Mouse (Mus musculus): ENCODE results near the gene Fam186a. TPM values are rescaled to one million over a fixed set of nuclear protein-coding genes. Genes with fewer than 3 reads are reported as not detected.

Fam186a gene
- total and polyA plus RNA-seq, 2 experiments from 2014 or later = 0.47 TPM; not detected in 1

- WGBS = 4% methylated on average over 30 of the region's 30 CpGs
- peak overlapping the region; percentile 48; the same call in 1 of the 2 replicates for H3K27ac ChIP-seq
Observed at GRCm38 (mm10) chr15:99874612-99875333, 92.1 kb downstream of the Fam186a start.

GRCm38 (mm10) chr15:99872543-99872942 is 94.3 kb downstream of the Fam186a start:
- H3K36me3 ChIP-seq (ENCODE audit: insufficient read depth, low read length) = no peaks in the 10 kb centered on the region
- H3K4me2 ChIP-seq (ENCODE audit: low read depth, low read length) = no peak overlapping the region
- H3K4me1 ChIP-seq (ENCODE audit: insufficient read depth, low read length) = peaks cover 7% of the 10 kb centered on the region; the same call in 1 of the 2 replicates
- WGBS = 77% methylated on average over 3 of the region's 3 CpGs
- no peak overlapping the region for H3K27ac ChIP-seq
- no peak for DNase-seq (ENCODE audit: low spot score)
- ATAC-seq = no peak
- no peak overlapping the region for H3K9ac ChIP-seq (replicated peaks; ENCODE audit: low read length)
- no peak overlapping the region for H3K4me3 ChIP-seq (ENCODE audit: low read length)
- TF ChIP-seq CTCF (IDR thresholded peaks at IDR 0.05; ENCODE audit: low read depth) = no peak
- H3K9me3 ChIP-seq (ENCODE audit: low read length) = no peaks in the 10 kb centered on the region
- H3K27me3 ChIP-seq (ENCODE audit: insufficient read depth, low read length) = no peaks in the 10 kb centered on the region

More at GRCm38 (mm10) chr15:99874612-99875333, 92.1 kb downstream of the Fam186a start:
- TF ChIP-seq CTCF (IDR thresholded peaks at IDR 0.05; ENCODE audit: low read depth) = no peak
- H3K27me3 ChIP-seq (ENCODE audit: insufficient read depth, low read length) = no peaks in the 10 kb centered on the region
- peak overlapping the region; percentile 57 for H3K9ac ChIP-seq (replicated peaks; ENCODE audit: low read length)
- peak overlapping the region; percentile 91 for H3K4me2 ChIP-seq (ENCODE audit: low read depth, low read length)
- H3K4me3 ChIP-seq (ENCODE audit: low read length) = peak overlapping the region; percentile 81
- no peaks in the 10 kb centered on the region for H3K36me3 ChIP-seq (ENCODE audit: insufficient read depth, low read length)
- H3K4me1 ChIP-seq (ENCODE audit: insufficient read depth, low read length) = peaks cover 7% of the 10 kb centered on the region; the same call in 1 of the 2 replicates
- H3K9me3 ChIP-seq (ENCODE audit: low read length) = no peaks in the 10 kb centered on the region
- ATAC-seq (peak; percentile 21; the same call in 1 of the 2 replicates), DNase-seq (ENCODE audit: low spot score) (peak; percentile 30)

Other genes with a start within 250 kb of the Fam186a start
- gene Gpd1, start 249.5 kb downstream of the Fam186a start, total RNA-seq (2014; rRNA removed) = 2.8 and 3.7 TPM in 2 replicates
- gene Gpd1, start 249.5 kb downstream of the Fam186a start, polyA plus RNA-seq (2015; fragmentation: Nextera tagmentation; extraction: Ambion mirVana) = 2.5 TPM in 2 replicates
- gene Cox14, start 241.4 kb downstream of the Fam186a start, total RNA-seq (2014; rRNA removed) = 61.2 and 101 TPM in 2 replicates
- gene Cox14, start 241.4 kb downstream of the Fam186a start, polyA plus RNA-seq (2015; fragmentation: Nextera tagmentation; extraction: Ambion mirVana) = 201 and 202 TPM in 2 replicates
- 92.8 and 105 TPM in 2 replicates for gene Cers5, start 194.2 kb downstream of the Fam186a start, total RNA-seq (2014; rRNA removed)
- 73.0 and 73.9 TPM in 2 replicates for gene Cers5, start 194.2 kb downstream of the Fam186a start, polyA plus RNA-seq (2015; fragmentation: Nextera tagmentation; extraction: Ambion mirVana)
- 5.8 and 6.9 TPM in 2 replicates for gene Lima1, start 91.6 kb downstream of the Fam186a start, total RNA-seq (2014; rRNA removed)
- 8.0 and 10.4 TPM in 2 replicates for gene Lima1, start 91.6 kb downstream of the Fam186a start, polyA plus RNA-seq (2015; fragmentation: Nextera tagmentation; extraction: Ambion mirVana)
- 61.3 and 62.1 TPM in 2 replicates for gene Larp4, start 3.0 kb upstream of the Fam186a start, total RNA-seq (2014; rRNA removed)
- gene Larp4, start 3.0 kb upstream of the Fam186a start, polyA plus RNA-seq (2015; fragmentation: Nextera tagmentation; extraction: Ambion mirVana) = 19.5 and 21.2 TPM in 2 replicates
- gene Dip2b, start 71.6 kb upstream of the Fam186a start, total RNA-seq (2014; rRNA removed) = 44.7 and 46.4 TPM in 2 replicates
- 11.9 and 12.1 TPM in 2 replicates for gene Dip2b, start 71.6 kb upstream of the Fam186a start, polyA plus RNA-seq (2015; fragmentation: Nextera tagmentation; extraction: Ambion mirVana)